Comparison of ENCODE assay signal across 21 mouse cellular contexts in genomic region chr5:123520666-123521065, GRCm38 (mm10). TPM values are rescaled to one million over a fixed set of nuclear protein-coding genes. Genes with fewer than 3 reads are reported as not detected.
DNase-seq lines count a peak whose midpoint lies in the region; ATAC-seq lines count a peak whose summit lies in the region.
"Had no signal": no experiment of that assay in that cellular context is flagged by ENCODE, and none has a peak within 500 bp of the region (broad histone marks: within the 10 kb centered on the region; RNA-seq: fewer than 3 reads in every experiment).

No protein-coding gene starts in this region.

- peak; percentile 3 for DNase-seq in frontal cortex, postnatal 10 days (ENCODE audit: low spot score in 2 of 2)
- peak; percentile 52 for DNase-seq in heart, adult 11 months
- no peak for DNase-seq in heart, adult 8-10 months (ENCODE audit: low spot score)
- peak; percentile 15 to 17 for DNase-seq in right cerebral cortex, postnatal 10 days (ENCODE audit: low spot score in 2 of 2)
- no peak for DNase-seq in right cerebral cortex, adult 2 months (ENCODE audit: low spot score in 2 of 2)
- DNase-seq: adrenal gland, adult 2 months; adrenal gland, postnatal 14 days; cerebellum, adult 11-12 months; cerebellum, adult 8-10 months; gastrocnemius, adult 2 months; heart, postnatal 36 days; kidney, adult 18-20 months had no signal

- no peak for ATAC-seq in frontal cortex, adult (ENCODE audit: low TSS enrichment)
- ATAC-seq: CD4-positive, CD25-positive, alpha-beta regulatory T cell, adult 4 months; forebrain, embryonic 14.5 days; hindbrain, postnatal 0 days; inflammation-experienced regulatory T-cells, adult 6 months; intestine, embryonic 16.5 days had no signal

RNA-seq across cellular contexts. Expression of gene Diablo, which starts 3.3 kb away (rescaled TPM):
- total RNA-seq in heart, adult 8-10 months (2022) = 10 to 100 TPM; 68.8 to 72.1 (median 70.7) TPM

RNA-seq across cellular contexts. Expression of gene Gm49027, which starts 4.6 kb away (rescaled TPM):
- total RNA-seq in heart, adult 8-10 months (2022) = under 1 TPM in 2 of 4 experiments, not detected in 2; 0.19 to 0.35 TPM
- total RNA-seq: heart, postnatal 36 days had no signal

RNA-seq across cellular contexts. Expression of gene B3gnt4, which starts 10.4 kb away (rescaled TPM):
- total RNA-seq in heart, adult 8-10 months (2022) = not detected
- total RNA-seq: gastrocnemius, adult 2 months; heart, adult 2 months; heart, postnatal 36 days had no signal

RNA-seq across cellular contexts. Expression of gene Il31, which starts 31.4 kb away (rescaled TPM):
- total RNA-seq in heart, adult 8-10 months (2022) = not detected
- total RNA-seq: adrenal gland, adult 2 months; adrenal gland, postnatal 14 days; adrenal gland, postnatal 4 days; gastrocnemius, adult 2 months; heart, adult 2 months; heart, postnatal 36 days; hindbrain, postnatal 0 days; MEL had no signal

RNA-seq across cellular contexts. Expression of gene Lrrc43, which starts 31.6 kb away (rescaled TPM):
- not detected for total RNA-seq in heart, adult 8-10 months (2022)
- total RNA-seq: adrenal gland, adult 2 months; adrenal gland, postnatal 14 days; adrenal gland, postnatal 4 days; gastrocnemius, adult 2 months; heart, adult 2 months; heart, postnatal 36 days; MEL had no signal

Comparison
In these comparisons a context has a peak if more than half of its experiments do, and no peak if none do; other contexts are left out.
1. DNase-seq: peak in frontal cortex, postnatal 10 days (2 of 2), heart, adult 11 months (single experiment) and right cerebral cortex, postnatal 10 days (2 of 2); none in heart, adult 8-10 months (single experiment) and right cerebral cortex, adult 2 months (0 of 2).